Mouse (Mus musculus) neutrophil, adult 59 days (primary cell): Measurements from ENCODE around the gene Dusp2. TPM values are rescaled to one million over a fixed set of nuclear protein-coding genes. Genes with fewer than 3 reads are reported as not detected.

ENCODE experiments used
- total RNA-seq, 2 experiments: library from RNA; stranded (reverse); gene quantifications; 1 replicate in 1 of 2; 2 replicates in 1 of 2; pipeline ENCODE4 v1.2.4; 2023

Gene Dusp2
- 10 to 100 TPM; 44.8 to 47.5 TPM for total RNA-seq

DNA sequence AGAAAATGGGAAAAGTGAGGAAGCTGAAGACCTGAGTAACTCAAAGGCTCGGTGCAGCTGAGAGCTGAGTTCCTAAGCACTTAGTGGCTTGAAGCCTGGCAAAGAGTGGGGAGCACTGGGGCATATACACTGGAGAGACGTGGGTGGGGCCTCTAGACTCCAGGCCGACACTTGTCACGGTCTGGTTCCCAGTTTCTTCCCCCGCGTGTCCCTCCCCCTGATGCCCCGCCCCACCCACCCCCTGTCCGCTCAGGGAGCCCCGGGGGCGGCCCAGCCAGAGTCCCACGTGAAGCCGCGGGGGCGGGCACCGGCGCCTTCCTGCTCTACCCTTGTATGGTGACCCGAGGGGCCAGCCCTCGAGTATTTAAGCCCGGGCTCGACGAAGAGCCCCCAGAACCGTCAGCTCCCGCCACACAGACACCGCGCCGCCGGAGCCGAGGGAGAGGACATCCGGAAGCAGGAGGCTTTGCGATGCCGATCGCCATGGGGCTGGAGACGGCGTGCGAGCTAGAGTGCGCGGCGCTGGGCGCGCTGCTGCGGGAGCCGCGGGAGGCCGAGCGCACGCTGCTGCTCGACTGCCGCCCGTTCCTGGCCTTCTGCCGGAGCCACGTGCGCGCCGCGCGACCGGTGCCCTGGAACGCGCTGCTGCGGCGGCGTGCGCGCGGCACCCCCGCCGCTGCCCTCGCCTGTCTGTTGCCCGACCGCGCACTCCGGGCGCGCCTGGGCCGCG is at the start of gene Dusp2:
Dusp2 (plus strand) TSS at position 393 of the 730 bp plus-strand sequence.

DNA sequence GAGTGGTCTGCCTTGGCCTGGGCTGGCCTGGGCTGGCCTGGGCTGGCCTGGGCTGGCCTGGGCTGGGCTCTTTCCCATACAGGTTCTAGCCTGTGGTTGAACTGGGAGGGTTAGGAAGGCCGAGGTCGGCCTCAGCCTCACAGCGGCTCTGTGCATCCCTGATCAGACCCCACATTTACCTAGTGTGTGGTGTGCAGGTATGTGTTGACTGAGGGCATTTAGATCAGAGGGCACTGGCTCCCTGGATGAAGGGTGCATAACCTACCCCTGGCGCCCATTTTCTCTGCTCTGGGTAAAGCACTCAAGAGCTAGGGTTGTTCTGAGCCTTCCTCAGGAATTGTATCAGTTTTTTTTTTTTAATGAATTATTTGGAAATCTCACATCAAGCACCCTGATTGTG is 2.5 kb downstream of the Dusp2 start, which contains the start of gene Astl:
Astl (plus strand) TSS at position 224 of the 400 bp plus-strand sequence.

DNA sequence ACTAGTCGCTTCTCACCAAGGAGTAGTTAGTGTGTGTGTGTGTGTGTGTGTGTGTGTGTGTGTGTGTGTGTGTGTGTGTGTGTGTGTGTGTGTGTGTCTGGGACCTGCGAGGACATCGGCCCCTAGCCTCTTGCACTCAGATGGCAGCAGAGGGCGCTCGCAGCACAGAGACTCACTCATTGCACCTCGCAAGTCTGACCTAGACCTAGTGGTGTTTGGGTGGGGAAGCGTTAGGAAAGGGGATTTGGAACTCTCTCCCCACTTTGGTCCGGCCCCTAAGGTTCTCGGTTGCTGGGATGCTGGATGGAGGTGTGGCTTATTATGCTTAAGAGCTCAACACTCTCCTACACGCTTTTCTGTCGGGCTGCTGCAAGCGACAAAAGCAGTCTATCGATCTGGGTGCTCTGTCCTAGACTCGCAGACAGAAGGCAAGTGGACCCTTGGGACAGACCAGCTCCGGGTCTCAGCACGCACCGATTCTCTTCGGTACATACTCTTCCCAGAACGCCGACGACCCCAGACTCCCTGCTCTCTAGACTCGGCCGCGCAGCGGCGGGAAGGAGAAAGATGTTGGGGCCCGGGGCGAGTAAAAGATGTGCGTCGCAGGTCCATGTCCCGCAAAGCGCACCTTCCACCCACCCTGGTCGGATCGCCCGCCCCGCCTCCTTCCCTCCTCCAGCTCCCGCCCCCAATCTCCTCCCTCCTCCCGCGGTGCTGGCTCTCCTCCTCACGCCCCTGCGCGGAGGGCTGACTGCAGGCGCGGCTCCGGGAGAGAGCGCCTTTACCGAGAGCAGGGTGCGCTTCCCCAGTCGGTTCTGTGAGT is 26.7 kb downstream of the Dusp2 start, which contains the start of gene Adra2b:
Adra2b (plus strand) TSS at position 750 of the 823 bp plus-strand sequence.

Other genes with a start within 250 kb of the Dusp2 start
- 10 to 100 TPM; 41.4 to 56.2 TPM for gene Ncaph, start 202.2 kb upstream of the Dusp2 start, total RNA-seq
- gene Itpripl1, start 192.7 kb upstream of the Dusp2 start, total RNA-seq: 10 to 100 TPM; 19.4 to 26.4 TPM
- under 1 TPM; 0.42 to 0.57 TPM for gene 1810024B03Rik, start 127.9 kb upstream of the Dusp2 start, total RNA-seq
- 100 to 1,000 TPM in 1 of 2 experiments, 10 to 100 TPM in 1; 81.3 to 102 TPM for gene Snrnp200, start 127.8 kb upstream of the Dusp2 start, total RNA-seq
- gene Ciao1, start 88.3 kb upstream of the Dusp2 start, total RNA-seq: 10 to 100 TPM; 30.8 to 34.3 TPM
- 10 to 100 TPM; 69.0 to 73.6 TPM for gene Tmem127, start 88.3 kb upstream of the Dusp2 start, total RNA-seq
- 10 to 100 TPM; 65.0 to 72.4 TPM for gene Stard7, start 65.9 kb upstream of the Dusp2 start, total RNA-seq
- gene Astl, start 2.5 kb downstream of the Dusp2 start, total RNA-seq: under 1 TPM; 0.13 to 0.15 TPM
- not detected for gene Adra2b, start 27.0 kb downstream of the Dusp2 start, total RNA-seq
- gene Gpat2, start 89.0 kb downstream of the Dusp2 start, total RNA-seq: not detected
- gene Fahd2a, start 108.4 kb downstream of the Dusp2 start, total RNA-seq: 1 to 10 TPM; 7.6 to 8.4 TPM
- 1 to 10 TPM in 1 of 2 experiments, under 1 TPM in 1; 0.95 to 1.5 TPM for gene Kcnip3, start 185.9 kb downstream of the Dusp2 start, total RNA-seq
- not detected for gene Prom2, start 205.3 kb downstream of the Dusp2 start, total RNA-seq